Mouse (Mus musculus): ENCODE measurements around the gene Gm38100. TPM values are rescaled to one million over a fixed set of nuclear protein-coding genes. Genes with fewer than 3 reads are reported as not detected.

The Gm38100 gene
- polyA plus RNA-seq, 2 experiments = not detected

DNA sequence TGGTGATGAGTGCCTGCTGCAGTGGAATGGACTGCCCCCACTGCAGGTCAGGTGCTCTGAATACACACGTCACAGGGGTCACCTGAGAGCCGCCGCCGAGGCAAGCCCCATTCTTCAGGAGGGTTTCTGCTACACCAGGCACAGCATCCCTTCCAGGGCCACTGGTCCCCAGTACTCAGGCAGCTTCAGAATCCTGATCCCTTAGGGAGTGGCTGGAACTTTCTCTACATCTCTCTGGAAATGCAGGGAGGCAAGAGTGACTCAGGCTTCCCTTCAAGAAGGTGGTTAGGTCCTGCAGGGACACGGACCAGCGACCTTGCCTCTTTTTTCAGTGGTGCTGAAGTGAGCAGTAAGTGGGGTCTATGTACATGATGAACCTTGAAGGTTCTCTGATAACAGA lies 26.9 kb upstream of the Gm38100 start:
- WGBS = 94% methylated on average over 6 of the region's 6 CpGs
- Histone ChIP-seq H3K9me3 (ENCODE audit: control insufficient read depth, low read length) (no peaks in the 10 kb centered on the region), H3K4me1 (ENCODE audit: control insufficient read depth, insufficient read depth, low read length) (no peaks in the 10 kb centered on the region), H3K4me2 (replicated peaks; ENCODE audit: low read depth, low read length, severe bottlenecking) (no peak overlapping the region), H3K9ac (ENCODE audit: low read depth, low read length, severe bottlenecking) (no peak overlapping the region), H3K27ac (replicated peaks; ENCODE audit: low read depth, low read length) (no peak overlapping the region), H3K27me3 (ENCODE audit: control insufficient read depth, insufficient read depth, low read length) (no peaks in the 10 kb centered on the region), H3K4me3 (replicated peaks; ENCODE audit: low read length) (no peak overlapping the region), H3K36me3 (ENCODE audit: control insufficient read depth, insufficient read depth, low read length) (peaks cover 38% of the 10 kb centered on the region)
- no peak for TF ChIP-seq POLR2A (IDR thresholded peaks at IDR 0.05; ENCODE audit: borderline replicate concordance, extremely low read depth, insufficient read depth, insufficient read length)
- DNase-seq (ENCODE audit: low spot score) (no peak), ATAC-seq (ENCODE audit: low FRiP score, low read depth) (no peak)

DNA sequence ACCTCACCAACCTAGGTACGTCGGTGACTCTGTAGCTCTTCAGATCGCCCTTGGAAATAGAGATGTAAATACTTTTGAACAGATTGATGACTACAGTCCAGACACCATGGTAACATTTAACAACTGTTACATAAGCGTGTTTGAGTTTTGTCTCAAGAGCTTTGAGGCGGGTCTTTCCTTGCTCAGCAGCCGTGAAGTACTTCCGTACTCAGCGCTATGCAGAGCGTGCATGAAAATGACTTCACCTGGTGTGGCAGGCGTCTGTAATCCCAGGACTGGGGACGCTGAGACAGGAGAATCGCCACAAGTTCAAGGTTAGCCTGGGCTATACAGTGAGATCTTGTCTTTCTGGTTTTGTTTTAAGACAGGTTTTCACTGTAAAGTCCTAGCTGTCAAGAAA lies 26.4 kb upstream of the Gm38100 start:
- H3K9me3 ChIP-seq (ENCODE audit: control insufficient read depth, low read length) = no peaks in the 10 kb centered on the region
- DNase-seq (ENCODE audit: low spot score) = no peak
- no peaks in the 10 kb centered on the region for H3K4me1 ChIP-seq (ENCODE audit: control insufficient read depth, insufficient read depth, low read length)
- 94% methylated on average over 12 of the region's 12 CpGs for WGBS
- no peaks in the 10 kb centered on the region for H3K27me3 ChIP-seq (ENCODE audit: control insufficient read depth, insufficient read depth, low read length)
- H3K27ac ChIP-seq (replicated peaks; ENCODE audit: low read depth, low read length) = no peak overlapping the region
- H3K4me3 ChIP-seq (replicated peaks; ENCODE audit: low read length) = no peak overlapping the region
- peaks cover 33% of the 10 kb centered on the region for H3K36me3 ChIP-seq (ENCODE audit: control insufficient read depth, insufficient read depth, low read length)
- no peak for TF ChIP-seq POLR2A (IDR thresholded peaks at IDR 0.05; ENCODE audit: borderline replicate concordance, extremely low read depth, insufficient read depth, insufficient read length)
- no peak overlapping the region for H3K9ac ChIP-seq (ENCODE audit: low read depth, low read length, severe bottlenecking)
- no peak for ATAC-seq (ENCODE audit: low FRiP score, low read depth)
- no peak overlapping the region for H3K4me2 ChIP-seq (replicated peaks; ENCODE audit: low read depth, low read length, severe bottlenecking)

DNA sequence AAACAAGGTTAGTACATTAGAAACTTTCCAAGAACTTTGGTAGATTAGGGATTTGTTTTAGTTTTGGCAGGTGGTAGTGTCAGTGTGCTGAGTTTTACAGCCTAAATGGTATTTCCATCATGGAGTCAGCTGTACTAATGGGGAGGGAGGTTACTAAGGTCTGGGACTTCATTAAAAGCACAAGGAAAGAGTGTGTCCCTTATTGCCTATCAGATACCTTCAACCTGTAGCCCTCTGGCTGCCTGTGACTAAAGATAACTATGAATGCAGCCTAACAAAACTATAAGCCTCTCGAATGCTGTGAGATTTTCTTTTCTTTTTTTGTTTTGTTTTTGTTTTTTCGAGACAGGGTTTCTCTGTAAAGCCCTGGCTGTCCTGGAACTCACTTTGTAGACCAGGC lies 8.9 kb upstream of the Gm38100 start:
- Histone ChIP-seq H3K27ac (replicated peaks; ENCODE audit: low read depth, low read length) (no peak overlapping the region), H3K4me1 (ENCODE audit: control insufficient read depth, insufficient read depth, low read length) (no peaks in the 10 kb centered on the region), H3K9me3 (ENCODE audit: control insufficient read depth, low read length) (no peaks in the 10 kb centered on the region), H3K27me3 (ENCODE audit: control insufficient read depth, insufficient read depth, low read length) (no peaks in the 10 kb centered on the region), H3K9ac (ENCODE audit: low read depth, low read length, severe bottlenecking) (no peak overlapping the region), H3K36me3 (ENCODE audit: control insufficient read depth, insufficient read depth, low read length) (peaks cover 16% of the 10 kb centered on the region), H3K4me2 (replicated peaks; ENCODE audit: low read depth, low read length, severe bottlenecking) (no peak overlapping the region), H3K4me3 (replicated peaks; ENCODE audit: low read length) (no peak overlapping the region)
- ATAC-seq (ENCODE audit: low FRiP score, low read depth) = no peak
- 90% methylated on average over 2 of the region's 2 CpGs for whole genome bisulfite sequencing
- no peak for DNase-seq (ENCODE audit: low spot score)
- TF ChIP-seq POLR2A (IDR thresholded peaks at IDR 0.05; ENCODE audit: borderline replicate concordance, extremely low read depth, insufficient read depth, insufficient read length) = no peak

DNA sequence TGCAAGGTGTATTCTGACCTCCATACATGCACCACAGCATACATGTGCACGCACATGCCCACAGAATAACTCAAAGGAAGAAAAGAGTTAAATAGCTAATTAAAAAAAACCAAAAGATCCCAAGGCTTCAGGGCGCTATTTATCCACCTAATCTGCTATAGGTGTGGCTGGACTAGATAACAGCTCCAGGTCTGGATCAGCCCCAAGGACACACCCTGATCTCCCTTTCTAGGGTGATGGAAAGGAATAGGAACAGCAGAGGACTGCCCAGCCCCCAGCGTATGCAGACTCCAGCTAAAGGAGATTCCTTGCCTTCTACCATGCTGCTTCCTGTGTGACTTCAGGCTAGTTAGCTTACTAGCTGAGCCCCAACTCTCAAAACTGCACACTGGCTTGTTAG lies 8.1 kb upstream of the Gm38100 start:
- DNase-seq (ENCODE audit: low spot score) (no peak), ATAC-seq (ENCODE audit: low FRiP score, low read depth) (no peak)
- WGBS = 84% methylated on average over 3 of the region's 3 CpGs
- H3K27ac ChIP-seq (replicated peaks; ENCODE audit: low read depth, low read length) = no peak overlapping the region
- H3K4me1 ChIP-seq (ENCODE audit: control insufficient read depth, insufficient read depth, low read length) = no peaks in the 10 kb centered on the region
- no peaks in the 10 kb centered on the region for H3K9me3 ChIP-seq (ENCODE audit: control insufficient read depth, low read length)
- H3K27me3 ChIP-seq (ENCODE audit: control insufficient read depth, insufficient read depth, low read length) = no peaks in the 10 kb centered on the region
- H3K4me2 ChIP-seq (replicated peaks; ENCODE audit: low read depth, low read length, severe bottlenecking) = no peak overlapping the region
- TF ChIP-seq POLR2A (IDR thresholded peaks at IDR 0.05; ENCODE audit: borderline replicate concordance, extremely low read depth, insufficient read depth, insufficient read length) = no peak
- H3K36me3 ChIP-seq (ENCODE audit: control insufficient read depth, insufficient read depth, low read length) = peaks cover 16% of the 10 kb centered on the region
- H3K4me3 ChIP-seq (replicated peaks; ENCODE audit: low read length) = no peak overlapping the region
- H3K9ac ChIP-seq (ENCODE audit: low read depth, low read length, severe bottlenecking) = no peak overlapping the region

DNA sequence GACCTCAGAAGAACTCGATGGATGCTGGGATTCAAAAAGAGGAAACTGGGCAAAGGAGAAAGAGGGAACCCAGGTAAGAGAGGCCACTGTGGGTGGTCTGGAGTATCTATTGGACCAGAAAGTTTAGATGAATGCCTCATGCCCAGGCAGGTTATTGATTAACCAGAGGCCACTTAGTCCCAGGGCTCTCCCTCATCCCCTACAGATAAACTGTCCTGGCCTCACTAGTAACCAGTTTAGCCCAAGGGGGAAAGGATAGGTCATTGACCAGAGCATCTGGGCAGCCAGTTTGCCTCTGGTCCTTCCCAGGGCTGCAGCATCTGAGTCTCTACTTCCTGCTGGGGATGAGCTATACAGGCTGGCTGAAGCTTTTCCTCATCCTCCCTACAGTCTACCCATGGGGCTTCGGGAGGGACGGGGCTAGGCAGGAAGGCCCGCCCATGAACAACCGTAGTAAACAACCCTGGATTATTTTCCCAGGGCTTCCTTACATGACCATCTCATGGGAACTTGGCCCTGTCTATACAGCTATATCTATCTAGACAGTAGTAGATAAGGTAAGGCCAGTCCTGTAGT lies 6.3 kb upstream of the Gm38100 start:
- Histone ChIP-seq H3K36me3 (ENCODE audit: control insufficient read depth, insufficient read depth, low read length) (peaks cover 8% of the 10 kb centered on the region), H3K9me3 (ENCODE audit: control insufficient read depth, low read length) (no peaks in the 10 kb centered on the region), H3K27ac (replicated peaks; ENCODE audit: low read depth, low read length) (no peak overlapping the region), H3K4me3 (replicated peaks; ENCODE audit: low read length) (no peak overlapping the region), H3K9ac (ENCODE audit: low read depth, low read length, severe bottlenecking) (no peak overlapping the region), H3K27me3 (ENCODE audit: control insufficient read depth, insufficient read depth, low read length) (no peaks in the 10 kb centered on the region), H3K4me2 (replicated peaks; ENCODE audit: low read depth, low read length, severe bottlenecking) (no peak overlapping the region), H3K4me1 (ENCODE audit: control insufficient read depth, insufficient read depth, low read length) (no peaks in the 10 kb centered on the region)
- ATAC-seq (ENCODE audit: low FRiP score, low read depth) (no peak), DNase-seq (ENCODE audit: low spot score) (no peak)
- no peak for TF ChIP-seq POLR2A (IDR thresholded peaks at IDR 0.05; ENCODE audit: borderline replicate concordance, extremely low read depth, insufficient read depth, insufficient read length)
- WGBS = 72% methylated on average over 5 of the region's 5 CpGs

DNA sequence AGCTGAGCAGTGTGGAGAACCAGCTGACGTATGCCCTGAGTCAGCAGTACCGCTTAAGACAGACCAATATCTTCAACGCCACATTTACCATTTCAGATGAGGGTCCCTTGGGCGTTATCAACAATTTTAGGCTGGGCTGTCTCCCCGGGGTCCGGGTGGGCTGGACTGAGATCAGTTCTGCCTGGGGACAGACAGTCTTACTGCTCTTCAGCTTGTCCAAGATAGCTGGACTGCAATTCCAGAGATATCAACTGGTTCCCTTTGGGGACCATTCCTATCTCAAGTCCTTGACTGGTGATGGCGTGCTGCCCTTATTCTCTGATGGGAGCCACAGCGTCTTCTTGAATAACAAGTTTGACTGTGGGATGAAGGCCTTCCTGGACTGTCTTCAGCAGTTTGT lies 962 bp downstream of the Gm38100 start:
- Histone ChIP-seq H3K36me3 (ENCODE audit: control insufficient read depth, insufficient read depth, low read length) (no peaks in the 10 kb centered on the region), H3K27me3 (ENCODE audit: control insufficient read depth, insufficient read depth, low read length) (no peaks in the 10 kb centered on the region), H3K9me3 (ENCODE audit: control insufficient read depth, low read length) (no peaks in the 10 kb centered on the region), H3K4me1 (ENCODE audit: control insufficient read depth, insufficient read depth, low read length) (no peaks in the 10 kb centered on the region), H3K4me2 (replicated peaks; ENCODE audit: low read depth, low read length, severe bottlenecking) (no peak overlapping the region), H3K27ac (replicated peaks; ENCODE audit: low read depth, low read length) (no peak overlapping the region), H3K4me3 (replicated peaks; ENCODE audit: low read length) (no peak overlapping the region), H3K9ac (ENCODE audit: low read depth, low read length, severe bottlenecking) (no peak overlapping the region)
- ATAC-seq (ENCODE audit: low FRiP score, low read depth) (no peak), DNase-seq (ENCODE audit: low spot score) (no peak)
- WGBS = 93% methylated on average over 8 of the region's 8 CpGs
- no peak for TF ChIP-seq POLR2A (IDR thresholded peaks at IDR 0.05; ENCODE audit: borderline replicate concordance, extremely low read depth, insufficient read depth, insufficient read length)
